Mouse (Mus musculus) splenic B cell, adult 2 months (primary cell): Measurements from ENCODE around the gene Apol9a.

Source experiments
- DNase-seq: peaks from one replicate; pipeline ENCODE4 v3.0.0-alpha.2; 2011; ENCODE audit warnings: low read depth, low spot score
- H3K27me3 ChIP-seq: 2 replicates; pipeline ENCODE4 v1.6.1; 2012; ENCODE audit warnings: mild to moderate bottlenecking, low read length, moderate library complexity, mixed read lengths; ENCODE audit not compliant: control insufficient read depth, poor library complexity, insufficient read depth, severe bottlenecking
- H3K36me3 ChIP-seq: 2 replicates; pipeline ENCODE4 v1.6.1; 2012; ENCODE audit warnings: mild to moderate bottlenecking, low read length, moderate library complexity, mixed read lengths; ENCODE audit not compliant: control insufficient read depth, poor library complexity, insufficient read depth, severe bottlenecking

The Apol9a gene

GRCm38 (mm10) chr15:77365700-77366570, 45.0 kb downstream of the Apol9a start:
- DNase-seq = no peak
- Histone ChIP-seq H3K36me3 (no peaks in the 10 kb centered on the region), H3K27me3 (no peaks in the 10 kb centered on the region)

- Histone ChIP-seq H3K27me3 (no peaks in the 10 kb centered on the region), H3K36me3 (no peaks in the 10 kb centered on the region)
- DNase-seq = no peak
Measured at GRCm38 (mm10) chr15:77364026-77364425, 46.9 kb downstream of the Apol9a start.

- Histone ChIP-seq H3K36me3 (no peaks in the 10 kb centered on the region), H3K27me3 (no peaks in the 10 kb centered on the region)
- no peak for DNase-seq
Measured at GRCm38 (mm10) chr15:77363578-77363977, 47.4 kb downstream of the Apol9a start.

- DNase-seq = no peak
- Histone ChIP-seq H3K27me3 (no peaks in the 10 kb centered on the region), H3K36me3 (no peaks in the 10 kb centered on the region)
Measured at GRCm38 (mm10) chr15:77362952-77363351, 48.0 kb downstream of the Apol9a start.

- H3K27me3 ChIP-seq = no peaks in the 10 kb centered on the region
- H3K36me3 ChIP-seq = no peaks in the 10 kb centered on the region
- DNase-seq = no peak
Measured at GRCm38 (mm10) chr15:77359905-77360304, 51.0 kb downstream of the Apol9a start.

- DNase-seq = no peak
- no peaks in the 10 kb centered on the region for H3K36me3 ChIP-seq
- no peaks in the 10 kb centered on the region for H3K27me3 ChIP-seq
Measured at GRCm38 (mm10) chr15:77359486-77359885, 51.4 kb downstream of the Apol9a start.

GRCm38 (mm10) chr15:77359084-77359483, 51.9 kb downstream of the Apol9a start:
- H3K27me3 ChIP-seq = no peaks in the 10 kb centered on the region
- no peak for DNase-seq
- H3K36me3 ChIP-seq = no peaks in the 10 kb centered on the region

- Histone ChIP-seq H3K36me3 (no peaks in the 10 kb centered on the region), H3K27me3 (no peaks in the 10 kb centered on the region)
- DNase-seq = peak; percentile 60
Measured at GRCm38 (mm10) chr15:77358320-77359040, 52.5 kb downstream of the Apol9a start.

- Histone ChIP-seq H3K36me3 (no peaks in the 10 kb centered on the region), H3K27me3 (no peaks in the 10 kb centered on the region)
- no peak for DNase-seq
Measured at GRCm38 (mm10) chr15:77356248-77356810, 54.6 kb downstream of the Apol9a start.

- DNase-seq = no peak
- no peaks in the 10 kb centered on the region for H3K36me3 ChIP-seq
- H3K27me3 ChIP-seq = no peaks in the 10 kb centered on the region
Measured at GRCm38 (mm10) chr15:77354848-77355551, 55.9 kb downstream of the Apol9a start.

GRCm38 (mm10) chr15:77354496-77354847, 56.5 kb downstream of the Apol9a start:
- Histone ChIP-seq H3K36me3 (no peaks in the 10 kb centered on the region), H3K27me3 (no peaks in the 10 kb centered on the region)
- no peak for DNase-seq
